Mouse (Mus musculus) liver, embryonic 16.5 days (tissue): ENCODE data around the gene Ulk2. TPM values are rescaled to one million over a fixed set of nuclear protein-coding genes. Genes with fewer than 3 reads are reported as not detected.

Experiments used
- ATAC-seq: fragments of 200-750 bp; cut with Nextera tagmentation; 2 replicates; pipeline ENCODE4 v1.8.0; 2017; ENCODE audit warnings: low read depth, mild to moderate bottlenecking, moderate number of reproducible peaks, moderate library complexity
- H3K27ac ChIP-seq: fragments of 300-500 bp; sonication (generic); 2 replicates; pipeline ENCODE4 v1.5.1; 2014; ENCODE audit warnings: mild to moderate bottlenecking, low read length
- H3K27me3 ChIP-seq: fragments of 300-500 bp; sonication (generic); 2 replicates; pipeline ENCODE4 v1.6.1; 2014; ENCODE audit warnings: low read depth, low read length, mixed read lengths; ENCODE audit not compliant: control insufficient read depth, insufficient read depth
- H3K36me3 ChIP-seq: fragments of 300-500 bp; sonication (generic); 2 replicates; pipeline ENCODE4 v1.6.1; 2014; ENCODE audit warnings: mild to moderate bottlenecking; ENCODE audit not compliant: control insufficient read depth, insufficient read depth
- H3K4me1 ChIP-seq: fragments of 300-500 bp; sonication (generic); 2 replicates; pipeline ENCODE4 v1.6.1; 2014; ENCODE audit warnings: low read depth, low read length, mixed read lengths; ENCODE audit not compliant: control insufficient read depth
- H3K4me2 ChIP-seq: fragments of 300-500 bp; sonication (generic); 2 replicates; pipeline ENCODE4 v1.6.1; 2014; ENCODE audit warnings: low read depth, low read length, mixed read lengths
- H3K4me3 ChIP-seq: fragments of 300-500 bp; sonication (generic); 2 replicates; pipeline ENCODE4 v1.5.1; 2014; ENCODE audit warnings: low read depth, mild to moderate bottlenecking, low read length
- H3K9ac ChIP-seq: fragments of 300-500 bp; sonication (generic); 2 replicates; pipeline ENCODE4 v1.6.1; 2014; ENCODE audit warnings: low read depth, low read length
- H3K9me3 ChIP-seq: fragments of 300-500 bp; sonication (generic); replicated peaks from 2 replicates; pipeline ENCODE4 v1.6.1; 2016; ENCODE audit warnings: low read length; ENCODE audit not compliant: control insufficient read depth
- whole genome bisulfite sequencing: fragments of 180-500 bp; shearing (Covaris S2); extraction: QIAGEN DNeasy Blood & Tissue Kit; methylation state at CpG from one replicate; pipeline ENCODE4 v1.1.7; 2014; ENCODE audit not compliant: insufficient replicate concordance; 5-methylcytosine and 5-hydroxymethylcytosine counted together
- polyA plus RNA-seq: library from polyadenylated mRNA; unstranded; fragments of >200 nt; fragmentation: Nextera tagmentation; extraction: Ambion mirVana; gene quantifications from 2 replicates; pipeline ENCODE4 v1.2.1, GENCODE M21; 2015

The Ulk2 gene
- polyA plus RNA-seq, 1 experiment from 2014 or later = 3.3 TPM

GRCm38 (mm10) chr11:61744460-61744859 is 110.4 kb downstream of the Ulk2 start:
- H3K9me3 ChIP-seq = no peaks in the 10 kb centered on the region
- no peak overlapping the region for H3K9ac ChIP-seq
- no peak overlapping the region for H3K27ac ChIP-seq
- H3K4me1 ChIP-seq = no peaks in the 10 kb centered on the region
- no peak overlapping the region for H3K4me2 ChIP-seq
- peaks cover 4% of the 10 kb centered on the region for H3K36me3 ChIP-seq
- H3K4me3 ChIP-seq = no peak overlapping the region
- 65% methylated on average over 3 of the region's 3 CpGs for WGBS
- H3K27me3 ChIP-seq = no peaks in the 10 kb centered on the region
- no peak for ATAC-seq

DNA sequence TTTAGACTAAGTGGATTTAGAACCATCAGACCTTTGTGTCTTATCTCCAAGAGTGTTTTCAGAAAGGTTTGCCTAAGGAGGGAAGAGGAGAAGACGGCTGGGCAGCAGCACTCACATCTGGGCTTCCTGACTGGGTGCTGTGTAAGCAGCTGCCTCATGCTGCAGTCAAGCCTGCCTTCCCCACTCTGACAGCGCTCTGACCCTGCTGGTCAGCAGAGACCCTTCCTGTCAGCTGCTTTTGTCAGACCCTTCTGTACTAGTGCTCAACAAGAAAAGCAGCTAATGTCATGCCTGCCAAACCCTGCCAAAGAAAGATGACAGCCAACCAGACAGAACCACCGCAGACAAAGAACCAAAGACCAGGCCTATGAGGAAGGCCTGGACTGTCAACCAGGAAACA is 111.1 kb downstream of the Ulk2 start:
- H3K36me3 ChIP-seq = peaks cover 4% of the 10 kb centered on the region
- no peak overlapping the region for H3K4me2 ChIP-seq
- H3K9ac ChIP-seq = no peak overlapping the region
- H3K4me3 ChIP-seq = no peak overlapping the region
- no peak for ATAC-seq
- H3K9me3 ChIP-seq = no peaks in the 10 kb centered on the region
- no peak overlapping the region for H3K27ac ChIP-seq
- WGBS = 65% methylated on average over 3 of the region's 3 CpGs
- no peaks in the 10 kb centered on the region for H3K4me1 ChIP-seq
- H3K27me3 ChIP-seq = no peaks in the 10 kb centered on the region

GRCm38 (mm10) chr11:61740500-61740899 is 114.4 kb downstream of the Ulk2 start:
- Histone ChIP-seq H3K4me1 (no peaks in the 10 kb centered on the region), H3K4me3 (no peak overlapping the region), H3K27me3 (no peaks in the 10 kb centered on the region), H3K9ac (no peak overlapping the region), H3K4me2 (no peak overlapping the region), H3K9me3 (no peaks in the 10 kb centered on the region), H3K36me3 (peaks cover 7% of the 10 kb centered on the region), H3K27ac (no peak overlapping the region)
- no peak for ATAC-seq
- WGBS = 80% methylated on average over 1 of the region's 1 CpGs

DNA sequence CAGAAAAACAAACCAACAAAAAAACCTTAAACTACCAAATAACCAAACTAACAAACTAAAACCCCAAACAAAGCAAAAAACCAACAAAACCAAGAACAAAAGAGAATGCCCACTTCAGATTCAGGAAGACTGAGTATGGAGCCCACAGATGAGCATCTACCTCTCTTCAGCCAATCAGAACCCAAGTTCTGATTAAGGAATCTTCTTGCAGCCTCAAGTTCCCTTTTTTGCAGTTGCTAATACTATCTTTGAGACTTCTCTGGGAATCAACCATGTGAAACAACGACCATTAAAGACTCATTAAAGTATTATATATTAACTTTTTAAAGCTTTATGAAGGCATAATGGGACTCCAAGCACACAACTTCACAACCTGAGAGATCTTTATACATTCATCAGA is 117.6 kb downstream of the Ulk2 start:
- H3K4me3 ChIP-seq = no peak overlapping the region
- ATAC-seq = no peak
- H3K4me2 ChIP-seq = no peak overlapping the region
- H3K4me1 ChIP-seq = no peaks in the 10 kb centered on the region
- H3K27ac ChIP-seq = no peak overlapping the region
- WGBS = 40% methylated on average over 1 of the region's 1 CpGs
- H3K36me3 ChIP-seq = peaks cover 7% of the 10 kb centered on the region
- no peaks in the 10 kb centered on the region for H3K27me3 ChIP-seq
- no peak overlapping the region for H3K9ac ChIP-seq
- no peaks in the 10 kb centered on the region for H3K9me3 ChIP-seq

GRCm38 (mm10) chr11:61732672-61733071 is 122.2 kb downstream of the Ulk2 start:
- no peak overlapping the region for H3K4me3 ChIP-seq
- H3K4me2 ChIP-seq = no peak overlapping the region
- peaks cover 3% of the 10 kb centered on the region; the same call in 1 of the 2 replicates for H3K36me3 ChIP-seq
- no peaks in the 10 kb centered on the region for H3K9me3 ChIP-seq
- H3K9ac ChIP-seq = no peak overlapping the region
- no peak overlapping the region for H3K27ac ChIP-seq
- no peaks in the 10 kb centered on the region for H3K4me1 ChIP-seq
- WGBS = 69% methylated on average over 7 of the region's 7 CpGs
- ATAC-seq = no peak
- H3K27me3 ChIP-seq = no peaks in the 10 kb centered on the region

- H3K27ac ChIP-seq = 0 out of 2 replicates have a peak overlapping the region, but pooled peaks have one; percentile 20
- H3K4me1 ChIP-seq = no peaks in the 10 kb centered on the region
- H3K27me3 ChIP-seq = no peaks in the 10 kb centered on the region
- H3K4me3 ChIP-seq = no peak overlapping the region
- ATAC-seq = 0 out of 2 replicates have a peak, but pooled peaks have one; percentile 21
- WGBS = 29% methylated on average over 2 of the region's 2 CpGs
- H3K4me2 ChIP-seq = no peak overlapping the region
- H3K36me3 ChIP-seq = no peaks in the 10 kb centered on the region
- H3K9ac ChIP-seq = no peak overlapping the region
- no peaks in the 10 kb centered on the region for H3K9me3 ChIP-seq
Observed at GRCm38 (mm10) chr11:61728037-61728436, 126.8 kb downstream of the Ulk2 start.

Other genes starting within 250 kb of the Ulk2 start
- 4.8 TPM in 2 replicates for gene Grap, start 201.8 kb downstream of the Ulk2 start, polyA plus RNA-seq
- gene Fam83g, start 171.0 kb downstream of the Ulk2 start, polyA plus RNA-seq = 6.2 and 6.5 TPM in 2 replicates
- gene Slc5a10, start 134.2 kb downstream of the Ulk2 start, polyA plus RNA-seq = not detected in 2 replicates
- gene Prpsap2, start 93.0 kb downstream of the Ulk2 start, polyA plus RNA-seq = 5.7 and 6.4 TPM in 2 replicates
- 7.3 and 7.7 TPM in 2 replicates for gene Akap10, start 75.2 kb upstream of the Ulk2 start, polyA plus RNA-seq
- gene Specc1, start 101.7 kb upstream of the Ulk2 start, polyA plus RNA-seq = 58.6 and 58.9 TPM in 2 replicates